Mouse (Mus musculus) retina, embryonic 14.5 days (tissue): ENCODE data around the gene Plppr3.

Experiments
- DNase-seq: peaks from one replicate; pipeline ENCODE4 v3.0.0-alpha.2; 2015; ENCODE audit warnings: low spot score

Gene Plppr3

GRCm38 (mm10) chr10:79865801-79866295 lies 8.6 kb downstream of the Plppr3 start:
- DNase-seq: no peak

- DNase-seq: no peak
Measured at GRCm38 (mm10) chr10:79865189-79865601, 9.2 kb downstream of the Plppr3 start.

- DNase-seq: no peak
Measured at GRCm38 (mm10) chr10:79864351-79865188, 9.9 kb downstream of the Plppr3 start.

- DNase-seq: no peak
Measured at GRCm38 (mm10) chr10:79862925-79863324, 11.5 kb downstream of the Plppr3 start.

GRCm38 (mm10) chr10:79862049-79862788 lies 12.2 kb downstream of the Plppr3 start:
- no peak for DNase-seq

GRCm38 (mm10) chr10:79861230-79862048 lies 13.0 kb downstream of the Plppr3 start:
- no peak for DNase-seq

- no peak for DNase-seq
Measured at GRCm38 (mm10) chr10:79860079-79860911, 14.1 kb downstream of the Plppr3 start.

GRCm38 (mm10) chr10:79859116-79859515 lies 15.3 kb downstream of the Plppr3 start:
- no peak for DNase-seq

- no peak for DNase-seq
Measured at GRCm38 (mm10) chr10:79858416-79859074, 15.9 kb downstream of the Plppr3 start.

- no peak for DNase-seq
Measured at GRCm38 (mm10) chr10:79857894-79858293, 16.5 kb downstream of the Plppr3 start.

GRCm38 (mm10) chr10:79857452-79857811 lies 17.0 kb downstream of the Plppr3 start:
- DNase-seq: no peak

GRCm38 (mm10) chr10:79856704-79857451 lies 17.6 kb downstream of the Plppr3 start:
- DNase-seq: no peak

- no peak for DNase-seq
Measured at GRCm38 (mm10) chr10:79856280-79856679, 18.2 kb downstream of the Plppr3 start.

- no peak for DNase-seq
Measured at GRCm38 (mm10) chr10:79855558-79856184, 18.8 kb downstream of the Plppr3 start.

- DNase-seq: peak; percentile 78
Measured at GRCm38 (mm10) chr10:79854801-79855541, 19.5 kb downstream of the Plppr3 start.

GRCm38 (mm10) chr10:79853860-79854795 lies 20.3 kb downstream of the Plppr3 start, which contains the start of gene Ptbp1:
Gene Ptbp1, plus strand, starts transcription at chr10:79854427.
- DNase-seq: peak; percentile 100

- peak; percentile 74 for DNase-seq
Measured at GRCm38 (mm10) chr10:79853392-79853791, 21.0 kb downstream of the Plppr3 start.

- no peak for DNase-seq
Measured at GRCm38 (mm10) chr10:79852827-79853226, 21.6 kb downstream of the Plppr3 start.
